Mouse (Mus musculus): ENCODE results near the gene Pde6d.

The Pde6d gene

GRCm38 (mm10) chr1:86503165-86503747 lies 79.2 kb downstream of the Pde6d start:
- TF ChIP-seq GATA4 (IDR thresholded peaks at IDR 0.05; ENCODE audit: insufficient replicate concordance, low read length), result no peak

- TF ChIP-seq GATA4 (IDR thresholded peaks at IDR 0.05; ENCODE audit: insufficient replicate concordance, low read length), result no peak
Observed at GRCm38 (mm10) chr1:86502221-86503048, 80.0 kb downstream of the Pde6d start.

GRCm38 (mm10) chr1:86501559-86501958 lies 80.9 kb downstream of the Pde6d start:
- no peak for TF ChIP-seq GATA4 (IDR thresholded peaks at IDR 0.05; ENCODE audit: insufficient replicate concordance, low read length)

- TF ChIP-seq GATA4 (IDR thresholded peaks at IDR 0.05; ENCODE audit: insufficient replicate concordance, low read length), result no peak
Observed at GRCm38 (mm10) chr1:86501114-86501532, 81.3 kb downstream of the Pde6d start.

- TF ChIP-seq GATA4 (IDR thresholded peaks at IDR 0.05; ENCODE audit: insufficient replicate concordance, low read length), result no peak
Observed at GRCm38 (mm10) chr1:86500681-86501080, 81.7 kb downstream of the Pde6d start.

GRCm38 (mm10) chr1:86499903-86500302 lies 82.5 kb downstream of the Pde6d start:
- no peak for TF ChIP-seq GATA4 (IDR thresholded peaks at IDR 0.05; ENCODE audit: insufficient replicate concordance, low read length)

GRCm38 (mm10) chr1:86498611-86499010 lies 83.8 kb downstream of the Pde6d start:
- TF ChIP-seq GATA4 (IDR thresholded peaks at IDR 0.05; ENCODE audit: insufficient replicate concordance, low read length), result no peak

GRCm38 (mm10) chr1:86497986-86498385 lies 84.4 kb downstream of the Pde6d start:
- TF ChIP-seq GATA4 (IDR thresholded peaks at IDR 0.05; ENCODE audit: insufficient replicate concordance, low read length), result no peak

- no peak for TF ChIP-seq GATA4 (IDR thresholded peaks at IDR 0.05; ENCODE audit: insufficient replicate concordance, low read length)
Observed at GRCm38 (mm10) chr1:86497361-86497760, 85.1 kb downstream of the Pde6d start.

GRCm38 (mm10) chr1:86496340-86496739 lies 86.1 kb downstream of the Pde6d start:
- TF ChIP-seq GATA4 (IDR thresholded peaks at IDR 0.05; ENCODE audit: insufficient replicate concordance, low read length), result no peak

- no peak for TF ChIP-seq GATA4 (IDR thresholded peaks at IDR 0.05; ENCODE audit: insufficient replicate concordance, low read length)
Observed at GRCm38 (mm10) chr1:86493783-86494182, 88.6 kb downstream of the Pde6d start.
